Mouse (Mus musculus) central nervous system, embryonic 11.5 days (tissue): Measurements from ENCODE around the gene Icam4. TPM values are rescaled to one million over a fixed set of nuclear protein-coding genes. Genes with fewer than 3 reads are reported as not detected.

ENCODE experiments used
- polyA plus RNA-seq: library from polyadenylated mRNA; depleted of rRNA; stranded (reverse); fragments of >200 nt; gene quantifications from 2 replicates; pipeline ENCODE4 v1.2.3, GENCODE M21; 2012; rRNA removed

Gene Icam4
- polyA plus RNA-seq: 4.4 and 5.4 TPM in 2 replicates

GRCm38 (mm10) chr9:21029291-21030054 lies at the start of gene Icam4:
TSS of gene Icam4 (plus strand) at chr9:21029373.

GRCm38 (mm10) chr9:21002627-21003551 lies 26.3 kb upstream of the Icam4 start, which contains the start of gene Mrpl4:
TSS of gene Mrpl4 (plus strand) at chr9:21002738.

GRCm38 (mm10) chr9:21015571-21016130 lies 13.5 kb upstream of the Icam4 start, which contains the start of gene Icam1:
TSS of gene Icam1 (plus strand) at chr9:21015985.

GRCm38 (mm10) chr9:21031896-21032351 lies 2.8 kb downstream of the Icam4 start, which contains the start of gene Icam5:
TSS of gene Icam5 (plus strand) at chr9:21032073.

GRCm38 (mm10) chr9:21067006-21067684 lies 38.0 kb downstream of the Icam4 start, which contains the start of gene Zglp1:
TSS of gene Zglp1 (minus strand) at chr9:21067093.

GRCm38 (mm10) chr9:21073044-21073840 lies 44.1 kb downstream of the Icam4 start, which contains the start of the genes Gm49373 and Fdx1l:
TSS of gene Gm49373 (minus strand) at chr9:21073096.
TSS of gene Fdx1l (minus strand) at chr9:21073614.

Other genes starting within 250 kb of the Icam4 start
- gene Col5a3, start 214.3 kb upstream of the Icam4 start, polyA plus RNA-seq: 0.58 and 0.86 TPM in 2 replicates
- gene Rdh8, start 210.9 kb upstream of the Icam4 start, polyA plus RNA-seq: not detected in 2 replicates
- 3.6 and 3.9 TPM in 2 replicates for gene A230050P20Rik, start 160.7 kb upstream of the Icam4 start, polyA plus RNA-seq
- 3.7 and 4.7 TPM in 2 replicates for gene Angptl6, start 149.6 kb upstream of the Icam4 start, polyA plus RNA-seq
- 93.6 and 97.4 TPM in 2 replicates for gene Ppan, start 141.2 kb upstream of the Icam4 start, polyA plus RNA-seq
- gene Eif3g, start 130.8 kb upstream of the Icam4 start, polyA plus RNA-seq: 194 and 216 TPM in 2 replicates
- gene Dnmt1, start 69.5 kb upstream of the Icam4 start, polyA plus RNA-seq: 119 and 139 TPM in 2 replicates
- gene S1pr2, start 52.6 kb upstream of the Icam4 start, polyA plus RNA-seq: 5.4 and 14.5 TPM in 2 replicates
- gene Mrpl4, start 26.6 kb upstream of the Icam4 start, polyA plus RNA-seq: 54.5 and 78.4 TPM in 2 replicates
- 3.5 and 4.1 TPM in 2 replicates for gene Icam1, start 13.4 kb upstream of the Icam4 start, polyA plus RNA-seq
- gene Icam5, start 2.7 kb downstream of the Icam4 start, polyA plus RNA-seq: 0.14 and 0.22 TPM in 2 replicates
- gene Zglp1, start 37.7 kb downstream of the Icam4 start, polyA plus RNA-seq: 1.4 and 1.8 TPM in 2 replicates
- gene Gm49373, start 43.7 kb downstream of the Icam4 start, polyA plus RNA-seq: 2.5 and 2.7 TPM in 2 replicates
- 61.0 and 83.1 TPM in 2 replicates for gene Fdx1l, start 44.2 kb downstream of the Icam4 start, polyA plus RNA-seq
- gene Gm38431, start 62.6 kb downstream of the Icam4 start, polyA plus RNA-seq: 4.6 and 6.0 TPM in 2 replicates
- gene Raver1, start 62.6 kb downstream of the Icam4 start, polyA plus RNA-seq: 67.6 and 85.0 TPM in 2 replicates
- 11.6 and 13.8 TPM in 2 replicates for gene Tyk2, start 101.9 kb downstream of the Icam4 start, polyA plus RNA-seq
- gene Cdc37, start 120.6 kb downstream of the Icam4 start, polyA plus RNA-seq: 303 and 377 TPM in 2 replicates
- gene Pde4a, start 136.3 kb downstream of the Icam4 start, polyA plus RNA-seq: 4.0 and 5.1 TPM in 2 replicates
- gene Keap1, start 210.0 kb downstream of the Icam4 start, polyA plus RNA-seq: 23.3 and 33.5 TPM in 2 replicates
- 0.13 and 0.47 TPM in 2 replicates for gene S1pr5, start 219.1 kb downstream of the Icam4 start, polyA plus RNA-seq
- 27.7 and 29.9 TPM in 2 replicates for gene Atg4d, start 235.9 kb downstream of the Icam4 start, polyA plus RNA-seq